Mouse (Mus musculus): ENCODE results near the gene Arhgap1. TPM values are rescaled to one million over a fixed set of nuclear protein-coding genes. Genes with fewer than 3 reads are reported as not detected.
A peak's percentile ranks its signal among the peaks of the same experiment; 100 is the strongest.

Arhgap1 gene
- polyA plus RNA-seq, 1 experiment from 2014 or later: 149 TPM

- Histone ChIP-seq H3K9me3 (ENCODE audit: control insufficient read depth, low read length) (no peaks in the 10 kb centered on the region), H3K4me2 (ENCODE audit: low read length) (no peak overlapping the region), H3K4me1 (replicated peaks; ENCODE audit: control insufficient read depth, insufficient read depth, low read length) (no peaks in the 10 kb centered on the region), H3K27ac (ENCODE audit: low read depth) (no peak overlapping the region), H3K27me3 (replicated peaks; ENCODE audit: control insufficient read depth, insufficient read depth, low read length) (no peaks in the 10 kb centered on the region), H3K4me3 (ENCODE audit: low read depth, low read length) (no peak overlapping the region), H3K36me3 (ENCODE audit: control insufficient read depth, insufficient read depth, low read length) (peaks cover 54% of the 10 kb centered on the region), H3K9ac (ENCODE audit: low read length) (no peak overlapping the region)
- ATAC-seq (replicated peaks; ENCODE audit: low FRiP score, low TSS enrichment, low read depth) (no peak; the same call in 1 of the 2 replicates), DNase-seq (ENCODE audit: low spot score) (no peak)
- WGBS: 77% methylated on average over 2 of the region's 2 CpGs
Observed at GRCm38 (mm10) chr2:91642825-91643415, 6.7 kb upstream of the Arhgap1 start.

- ATAC-seq (replicated peaks; ENCODE audit: low FRiP score, low TSS enrichment, low read depth) (no peak), DNase-seq (ENCODE audit: low spot score) (no peak)
- no peaks in the 10 kb centered on the region for H3K9me3 ChIP-seq (ENCODE audit: control insufficient read depth, low read length)
- no peak overlapping the region for H3K27ac ChIP-seq (ENCODE audit: low read depth)
- H3K9ac ChIP-seq (ENCODE audit: low read length): no peak overlapping the region
- H3K4me1 ChIP-seq (replicated peaks; ENCODE audit: control insufficient read depth, insufficient read depth, low read length): peaks cover 4% of the 10 kb centered on the region; the same call in 1 of the 2 replicates
- 93% methylated on average over 11 of the region's 11 CpGs for WGBS
- H3K27me3 ChIP-seq (replicated peaks; ENCODE audit: control insufficient read depth, insufficient read depth, low read length): no peaks in the 10 kb centered on the region
- peaks cover 56% of the 10 kb centered on the region for H3K36me3 ChIP-seq (ENCODE audit: control insufficient read depth, insufficient read depth, low read length)
- H3K4me2 ChIP-seq (ENCODE audit: low read length): no peak overlapping the region
- H3K4me3 ChIP-seq (ENCODE audit: low read depth, low read length): no peak overlapping the region
Observed at GRCm38 (mm10) chr2:91644021-91644420, 5.6 kb upstream of the Arhgap1 start.

GRCm38 (mm10) chr2:91645354-91645753 lies 4.3 kb upstream of the Arhgap1 start:
- H3K36me3 ChIP-seq (ENCODE audit: control insufficient read depth, insufficient read depth, low read length): peaks cover 56% of the 10 kb centered on the region
- no peak overlapping the region for H3K27ac ChIP-seq (ENCODE audit: low read depth)
- H3K9me3 ChIP-seq (ENCODE audit: control insufficient read depth, low read length): no peaks in the 10 kb centered on the region
- H3K4me1 ChIP-seq (replicated peaks; ENCODE audit: control insufficient read depth, insufficient read depth, low read length): peaks cover 4% of the 10 kb centered on the region; the same call in 1 of the 2 replicates
- DNase-seq (ENCODE audit: low spot score) (no peak), ATAC-seq (replicated peaks; ENCODE audit: low FRiP score, low TSS enrichment, low read depth) (no peak)
- no peaks in the 10 kb centered on the region for H3K27me3 ChIP-seq (replicated peaks; ENCODE audit: control insufficient read depth, insufficient read depth, low read length)
- no peak overlapping the region for H3K4me2 ChIP-seq (ENCODE audit: low read length)
- 96% methylated on average over 15 of the region's 15 CpGs for WGBS
- no peak overlapping the region for H3K9ac ChIP-seq (ENCODE audit: low read length)
- H3K4me3 ChIP-seq (ENCODE audit: low read depth, low read length): no peak overlapping the region

GRCm38 (mm10) chr2:91645811-91646210 lies 3.8 kb upstream of the Arhgap1 start:
- ATAC-seq (replicated peaks; ENCODE audit: low FRiP score, low TSS enrichment, low read depth): no peak
- DNase-seq (ENCODE audit: low spot score): no peak
- Histone ChIP-seq H3K4me2 (ENCODE audit: low read length) (no peak overlapping the region), H3K27me3 (replicated peaks; ENCODE audit: control insufficient read depth, insufficient read depth, low read length) (no peaks in the 10 kb centered on the region), H3K4me3 (ENCODE audit: low read depth, low read length) (no peak overlapping the region), H3K9ac (ENCODE audit: low read length) (no peak overlapping the region), H3K36me3 (ENCODE audit: control insufficient read depth, insufficient read depth, low read length) (peaks cover 56% of the 10 kb centered on the region), H3K9me3 (ENCODE audit: control insufficient read depth, low read length) (no peaks in the 10 kb centered on the region), H3K4me1 (replicated peaks; ENCODE audit: control insufficient read depth, insufficient read depth, low read length) (peaks cover 7% of the 10 kb centered on the region; the same call in 1 of the 2 replicates), H3K27ac (ENCODE audit: low read depth) (no peak overlapping the region)
- 96% methylated on average over 11 of the region's 11 CpGs for WGBS

GRCm38 (mm10) chr2:91646733-91647132 lies 2.9 kb upstream of the Arhgap1 start:
- Histone ChIP-seq H3K27me3 (replicated peaks; ENCODE audit: control insufficient read depth, insufficient read depth, low read length) (no peaks in the 10 kb centered on the region), H3K4me2 (ENCODE audit: low read length) (no peak overlapping the region), H3K36me3 (ENCODE audit: control insufficient read depth, insufficient read depth, low read length) (peaks cover 56% of the 10 kb centered on the region), H3K9ac (ENCODE audit: low read length) (no peak overlapping the region), H3K27ac (ENCODE audit: low read depth) (no peak overlapping the region), H3K9me3 (ENCODE audit: control insufficient read depth, low read length) (no peaks in the 10 kb centered on the region), H3K4me3 (ENCODE audit: low read depth, low read length) (no peak overlapping the region), H3K4me1 (replicated peaks; ENCODE audit: control insufficient read depth, insufficient read depth, low read length) (peaks cover 11% of the 10 kb centered on the region; the same call in 1 of the 2 replicates)
- DNase-seq (ENCODE audit: low spot score) (peak; percentile 76), ATAC-seq (replicated peaks; ENCODE audit: low FRiP score, low TSS enrichment, low read depth) (no peak)
- WGBS: 23% methylated on average over 1 of the region's 1 CpGs

GRCm38 (mm10) chr2:91649152-91649551 lies 508 bp upstream of the Arhgap1 start:
- no peak for DNase-seq (ENCODE audit: low spot score)
- no peak; the same call in 1 of the 2 replicates for ATAC-seq (replicated peaks; ENCODE audit: low FRiP score, low TSS enrichment, low read depth)
- no peaks in the 10 kb centered on the region for H3K9me3 ChIP-seq (ENCODE audit: control insufficient read depth, low read length)
- H3K4me3 ChIP-seq (ENCODE audit: low read depth, low read length): peak overlapping the region; percentile 92
- H3K36me3 ChIP-seq (ENCODE audit: control insufficient read depth, insufficient read depth, low read length): peaks cover 51% of the 10 kb centered on the region
- no peaks in the 10 kb centered on the region for H3K27me3 ChIP-seq (replicated peaks; ENCODE audit: control insufficient read depth, insufficient read depth, low read length)
- H3K4me1 ChIP-seq (replicated peaks; ENCODE audit: control insufficient read depth, insufficient read depth, low read length): peaks cover 16% of the 10 kb centered on the region; the same call in 1 of the 2 replicates
- peak overlapping the region; percentile 81 for H3K27ac ChIP-seq (ENCODE audit: low read depth)
- peak overlapping the region; percentile 73 for H3K4me2 ChIP-seq (ENCODE audit: low read length)
- WGBS: 2% methylated on average over 15 of the region's 15 CpGs
- peak overlapping the region; percentile 83 for H3K9ac ChIP-seq (ENCODE audit: low read length)

GRCm38 (mm10) chr2:91650360-91650995 lies 818 bp downstream of the Arhgap1 start:
- H3K36me3 ChIP-seq (ENCODE audit: control insufficient read depth, insufficient read depth, low read length): peaks cover 51% of the 10 kb centered on the region
- no peak for DNase-seq (ENCODE audit: low spot score)
- H3K4me2 ChIP-seq (ENCODE audit: low read length): peak overlapping the region; percentile 73
- 13% methylated on average over 16 of the region's 16 CpGs for WGBS
- H3K4me3 ChIP-seq (ENCODE audit: low read depth, low read length): peak overlapping the region; percentile 92
- ATAC-seq (replicated peaks; ENCODE audit: low FRiP score, low TSS enrichment, low read depth): peak; percentile 73
- peaks cover 16% of the 10 kb centered on the region; the same call in 1 of the 2 replicates for H3K4me1 ChIP-seq (replicated peaks; ENCODE audit: control insufficient read depth, insufficient read depth, low read length)
- no peaks in the 10 kb centered on the region for H3K27me3 ChIP-seq (replicated peaks; ENCODE audit: control insufficient read depth, insufficient read depth, low read length)
- H3K9ac ChIP-seq (ENCODE audit: low read length): peak overlapping the region; percentile 73
- H3K9me3 ChIP-seq (ENCODE audit: control insufficient read depth, low read length): no peaks in the 10 kb centered on the region
- peak overlapping the region; percentile 81 for H3K27ac ChIP-seq (ENCODE audit: low read depth)

GRCm38 (mm10) chr2:91651458-91652258 lies 2.0 kb downstream of the Arhgap1 start:
- Histone ChIP-seq H3K9ac (ENCODE audit: low read length) (no peak overlapping the region), H3K27ac (ENCODE audit: low read depth) (no peak overlapping the region), H3K36me3 (ENCODE audit: control insufficient read depth, insufficient read depth, low read length) (peaks cover 51% of the 10 kb centered on the region), H3K4me1 (replicated peaks; ENCODE audit: control insufficient read depth, insufficient read depth, low read length) (peaks cover 16% of the 10 kb centered on the region; the same call in 1 of the 2 replicates), H3K4me2 (ENCODE audit: low read length) (peak overlapping the region; percentile 73; the same call in 1 of the 2 replicates), H3K27me3 (replicated peaks; ENCODE audit: control insufficient read depth, insufficient read depth, low read length) (no peaks in the 10 kb centered on the region), H3K4me3 (ENCODE audit: low read depth, low read length) (no peak overlapping the region), H3K9me3 (ENCODE audit: control insufficient read depth, low read length) (no peaks in the 10 kb centered on the region)
- ATAC-seq (replicated peaks; ENCODE audit: low FRiP score, low TSS enrichment, low read depth) (no peak), DNase-seq (ENCODE audit: low spot score) (no peak)
- 84% methylated on average over 14 of the region's 14 CpGs for WGBS
